Mouse (Mus musculus) retina, embryonic 14.5 days (tissue): ENCODE results near the gene Sh3pxd2a.

Experiments
- DNase-seq: peaks from one replicate; pipeline ENCODE4 v3.0.0-alpha.2; 2015; ENCODE audit warnings: low spot score

Sh3pxd2a gene

GRCm38 (mm10) chr19:47314076-47314941, 149.9 kb downstream of the Sh3pxd2a start:
- peak; percentile 53 for DNase-seq

GRCm38 (mm10) chr19:47313387-47314075, 150.7 kb downstream of the Sh3pxd2a start:
- DNase-seq: peak; percentile 56

- no peak for DNase-seq
These were observed 153.0 kb downstream of the Sh3pxd2a start for GRCm38 (mm10) chr19:47311162-47311561.

GRCm38 (mm10) chr19:47309824-47310223, 154.4 kb downstream of the Sh3pxd2a start:
- DNase-seq: no peak

- DNase-seq: no peak
These were observed 157.3 kb downstream of the Sh3pxd2a start for GRCm38 (mm10) chr19:47306917-47307315.

GRCm38 (mm10) chr19:47306128-47306916, 157.9 kb downstream of the Sh3pxd2a start:
- DNase-seq: no peak

- DNase-seq: no peak
These were observed 158.8 kb downstream of the Sh3pxd2a start for GRCm38 (mm10) chr19:47305401-47305800.

- no peak for DNase-seq
These were observed 159.9 kb downstream of the Sh3pxd2a start for GRCm38 (mm10) chr19:47304170-47304745.

- no peak for DNase-seq
These were observed 161.1 kb downstream of the Sh3pxd2a start for GRCm38 (mm10) chr19:47303128-47303527.

GRCm38 (mm10) chr19:47302191-47302852, 161.9 kb downstream of the Sh3pxd2a start:
- DNase-seq: no peak

GRCm38 (mm10) chr19:47301303-47302190, 162.7 kb downstream of the Sh3pxd2a start:
- DNase-seq: peak; percentile 83

GRCm38 (mm10) chr19:47298100-47298499, 166.1 kb downstream of the Sh3pxd2a start:
- no peak for DNase-seq

GRCm38 (mm10) chr19:47292451-47292951, 171.7 kb downstream of the Sh3pxd2a start:
- DNase-seq: peak; percentile 24

- peak; percentile 84 for DNase-seq
These were observed 172.7 kb downstream of the Sh3pxd2a start for GRCm38 (mm10) chr19:47291307-47292080.

GRCm38 (mm10) chr19:47286886-47287450, 177.2 kb downstream of the Sh3pxd2a start:
- DNase-seq: peak; percentile 53

- no peak for DNase-seq
These were observed 178.6 kb downstream of the Sh3pxd2a start for GRCm38 (mm10) chr19:47285581-47285980.

- no peak for DNase-seq
These were observed 181.4 kb downstream of the Sh3pxd2a start for GRCm38 (mm10) chr19:47282688-47283215.

- DNase-seq: no peak
These were observed 182.1 kb downstream of the Sh3pxd2a start for GRCm38 (mm10) chr19:47282050-47282454.

GRCm38 (mm10) chr19:47280894-47281293, 183.3 kb downstream of the Sh3pxd2a start:
- no peak for DNase-seq
